Comparison of ENCODE assay signal across 8 mouse cellular contexts in genomic region chr11:121259160-121260100, GRCm38 (mm10). TPM values are rescaled to one million over a fixed set of nuclear protein-coding genes. Genes with fewer than 3 reads are reported as not detected.
A peak's percentile ranks its signal among the peaks of the same experiment; 100 is the strongest.
DNase-seq lines count a peak whose midpoint lies in the region; ATAC-seq and TF ChIP-seq lines count a peak whose summit lies in the region.

Gene Foxk2, plus strand, starts transcription at chr11:121259990.

- peaks cover 12% of the 10 kb centered on the region; the same call in 1 of the 2 replicates for H3K36me3 ChIP-seq in hindbrain, embryonic 16.5 days (ENCODE audit: control insufficient read depth, insufficient read depth, low read length)

- peak; percentile 98 for ATAC-seq in hindbrain, embryonic 16.5 days
- peak; percentile 99 for ATAC-seq in megakaryocyte, adult 5-6 weeks (ENCODE audit: poor library complexity, severe bottlenecking)

- WGBS in hindbrain, embryonic 16.5 days = under 1% methylated on average over 85 of the region's 91 CpGs

- peak within 1 kb of the TSS; percentile 98 for H3K9ac ChIP-seq in hindbrain, embryonic 16.5 days (ENCODE audit: low read depth, low read length)

- no peaks in the 10 kb centered on the region for H3K27me3 ChIP-seq in hindbrain, embryonic 16.5 days (replicated peaks; ENCODE audit: control insufficient read depth, insufficient read depth, low read length)

- H3K4me1 ChIP-seq in hindbrain, embryonic 16.5 days (ENCODE audit: control insufficient read depth, insufficient read depth, low read depth, low read length) = peaks cover 18% of the 10 kb centered on the region

- DNase-seq in T-cell, adult 2 months (ENCODE audit: low spot score) = peak; percentile 89
- DNase-seq in cerebellum, postnatal 36 days = peak; percentile 88 to 95
- peak; percentile 89 for DNase-seq in gastrocnemius, adult 18-20 months (ENCODE audit: low spot score)
- DNase-seq in left cerebral cortex, adult 2 months (ENCODE audit: extremely low spot score in 1 of 2, low spot score in 2 of 2) = peak; percentile 93 to 96
- DNase-seq in right cerebral cortex, adult 2 months (ENCODE audit: low spot score in 2 of 2) = peak; percentile 83 to 86
- peak; percentile 92 for DNase-seq in urinary bladder, postnatal 14 days (ENCODE audit: low spot score)

- H3K9me3 ChIP-seq in hindbrain, embryonic 16.5 days (ENCODE audit: control insufficient read depth, low read length) = no peaks in the 10 kb centered on the region

- intact Hi-C loops in left cerebral cortex, adult 2 months (cut with DNase I) = loop anchor here (5.0 kb wide), 1 partner anchor 93 kb away; the partner anchor contains the start of gene Wdr45b

- H3K4me3 ChIP-seq in hindbrain, embryonic 16.5 days (ENCODE audit: low read length) = peak within 1 kb of the TSS; percentile 89
- H3K4me3 ChIP-seq in left cerebral cortex, adult 2 months = peak within 1 kb of the TSS; percentile 93

- peak within 1 kb of the TSS; percentile 91 for H3K4me2 ChIP-seq in hindbrain, embryonic 16.5 days (ENCODE audit: low read length)

- no peak for TF ChIP-seq CTCF in left cerebral cortex, adult 2 months (IDR thresholded peaks at IDR 0.05)

- H3K27ac ChIP-seq in hindbrain, embryonic 16.5 days (ENCODE audit: low read depth, low read length) = peak within 1 kb of the TSS; percentile 95
- peak within 1 kb of the TSS; percentile 98 for H3K27ac ChIP-seq in left cerebral cortex, adult 2 months

RNA-seq across cellular contexts. Expression of gene Foxk2, which starts in this region (rescaled TPM):
- 10 to 100 TPM; 26.5 to 30.9 TPM for total RNA-seq in gastrocnemius, adult 18-20 months (2021)
- 11.6 and 12.5 TPM in 2 replicates for polyA plus RNA-seq in hindbrain, embryonic 16.5 days (2015; fragmentation: Nextera tagmentation; extraction: Ambion mirVana)
- 10 to 100 TPM; 84.0 to 86.5 TPM for total RNA-seq in left cerebral cortex, adult 2 months (2021)
- total RNA-seq in megakaryocyte, adult 5-6 weeks (2015) = 16.3 and 17.8 TPM in 2 replicates
- 16.9 and 24.8 TPM in 2 replicates for total RNA-seq in megakaryocyte, adult 5-6 weeks (2017)

Comparison
In these comparisons a context has a peak if more than half of its experiments do, and no peak if none do; other contexts are left out.
1. Peak in every context shown above with its lines: DNase-seq, ATAC-seq, H3K4me3 ChIP-seq and H3K27ac ChIP-seq.